Mouse (Mus musculus) cortical plate, adult 2 months (tissue): ENCODE measurements around the gene Nle1.
"Not testable (repeated sequence)": the region's sequence is repeated elsewhere in the genome, so short reads cannot be mapped to it uniquely, and the experiment has no call there.

Experiments
- CTCF ChIP-seq: fragments of 200-500 bp; IDR thresholded peaks from 2 replicates; pipeline ENCODE4 v1.5.1; 2011; ENCODE audit warnings: mild to moderate bottlenecking, control low read depth, low read length; ENCODE audit not compliant: insufficient read depth; ENCODE audit errors: extremely low read depth
- POLR2A ChIP-seq: fragments of 200-500 bp; IDR thresholded peaks from 2 replicates; pipeline ENCODE4 v1.6.1; 2011; ENCODE audit warnings: mild to moderate bottlenecking, low read length, control low read depth; ENCODE audit not compliant: insufficient read depth; ENCODE audit errors: extremely low read depth

DNA sequence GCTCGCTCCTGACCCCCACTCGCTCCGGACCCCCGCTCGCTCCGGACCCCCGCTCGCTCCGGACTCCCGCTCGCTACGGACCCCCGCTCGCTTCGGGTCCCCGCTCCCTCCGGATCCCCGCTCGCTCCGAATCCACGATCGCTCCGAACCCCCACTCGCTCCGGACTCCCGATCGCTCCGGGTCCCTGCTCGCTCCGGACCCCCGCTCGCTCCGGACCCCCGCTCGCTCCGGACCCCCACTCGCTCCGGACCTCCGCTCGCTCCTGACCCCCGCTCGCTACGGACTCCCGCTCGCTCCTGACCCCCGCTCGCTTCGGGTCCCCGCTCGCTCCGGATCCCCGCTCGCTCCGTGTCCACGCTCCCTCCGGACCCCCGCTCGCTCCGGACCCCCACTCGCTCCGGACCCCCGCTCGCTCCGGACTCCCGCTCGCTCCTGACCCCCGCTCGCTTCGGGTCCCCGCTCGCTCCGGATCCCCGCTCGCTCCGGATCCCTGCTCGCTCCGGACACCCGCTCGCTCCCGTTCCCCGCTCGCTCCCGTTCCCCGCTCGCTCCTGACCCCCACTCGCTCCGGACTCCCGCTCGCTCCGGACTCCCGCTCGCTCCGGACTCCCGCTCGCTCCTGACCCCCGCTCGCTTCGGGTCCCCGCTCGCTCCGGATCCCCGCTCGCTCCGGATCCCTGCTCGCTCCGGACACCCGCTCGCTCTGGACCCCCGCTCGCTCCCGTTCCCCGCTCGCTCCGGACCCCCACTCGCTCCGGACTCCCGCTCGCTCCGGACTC lies 23.6 kb upstream of the Nle1 start:
- TF ChIP-seq CTCF, POLR2A: not testable (repeated sequence)
